Mouse (Mus musculus) adrenal gland, postnatal 14 days (tissue): Measurements from ENCODE around the gene Kif1b. TPM values are rescaled to one million over a fixed set of nuclear protein-coding genes. Genes with fewer than 3 reads are reported as not detected.

Experiments
- DNase-seq: peaks from one replicate; pipeline ENCODE4 v3.0.0; 2021; ENCODE audit warnings: mixed read lengths
- total RNA-seq: library from RNA; stranded (reverse); gene quantifications from 2 replicates; pipeline ENCODE4 v1.2.3, GENCODE M21; 2021

Gene Kif1b
- total RNA-seq, 1 experiment from 2014 or later, result 132 TPM

DNA sequence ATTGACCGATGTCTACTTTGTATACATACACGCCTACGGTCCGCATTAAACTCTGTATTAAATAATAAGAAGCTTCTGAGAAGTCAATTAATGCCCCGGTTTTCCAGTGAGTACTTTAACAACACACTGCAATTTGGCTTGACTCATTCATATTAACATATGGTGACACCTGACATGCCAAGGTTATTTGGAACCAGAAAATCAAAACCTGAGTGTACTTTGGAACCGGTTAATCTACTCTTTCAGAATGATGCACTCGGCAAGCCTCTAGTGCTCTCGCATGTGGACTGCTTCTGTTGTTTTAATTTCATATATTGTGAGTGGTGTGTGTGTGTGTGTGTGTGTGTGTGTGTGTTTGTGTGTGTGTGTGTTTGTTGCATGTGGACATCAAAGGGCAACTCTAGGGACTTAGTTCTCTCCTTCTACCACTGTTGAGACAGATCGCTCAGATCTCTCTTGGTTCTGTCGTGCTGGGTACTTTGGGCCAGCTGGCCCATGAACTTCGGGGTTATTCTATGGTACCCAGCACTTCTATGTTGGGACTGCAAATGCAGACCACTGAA, 6.9 kb upstream of the Kif1b start:
- no peak for DNase-seq

DNA sequence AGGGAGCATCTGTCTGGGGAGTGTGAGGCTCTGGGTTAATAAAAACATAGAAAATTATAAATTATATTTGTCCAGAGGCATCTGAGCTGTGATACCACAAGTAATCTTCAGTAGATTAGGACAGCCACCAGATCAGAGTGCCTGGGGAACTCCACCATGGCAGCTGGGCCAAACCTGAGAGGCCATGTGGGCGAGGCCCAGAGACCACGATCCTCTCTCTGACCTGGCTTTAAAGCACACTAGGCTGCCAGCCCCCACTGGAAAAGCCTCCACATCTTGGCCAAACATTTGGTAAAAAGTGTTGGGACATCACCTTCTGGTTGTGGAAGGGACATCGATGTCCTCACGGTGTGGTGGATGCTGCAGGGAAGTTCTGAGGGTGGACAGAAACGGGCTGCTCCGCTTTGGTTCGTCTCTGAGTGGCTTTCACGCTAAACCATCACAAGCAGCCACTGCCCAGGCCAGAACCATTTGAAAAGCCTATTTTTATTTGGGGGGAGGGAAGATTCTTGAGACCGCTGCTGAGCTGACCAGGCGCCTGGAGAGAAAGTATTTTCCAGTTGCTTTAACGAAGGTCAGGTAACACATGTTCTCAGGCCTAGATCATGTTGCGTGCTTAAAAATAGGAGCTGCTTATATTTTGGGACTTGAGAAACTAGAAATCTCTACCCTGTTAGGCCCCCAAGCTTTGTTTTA, 6.2 kb upstream of the Kif1b start:
- no peak for DNase-seq

DNA sequence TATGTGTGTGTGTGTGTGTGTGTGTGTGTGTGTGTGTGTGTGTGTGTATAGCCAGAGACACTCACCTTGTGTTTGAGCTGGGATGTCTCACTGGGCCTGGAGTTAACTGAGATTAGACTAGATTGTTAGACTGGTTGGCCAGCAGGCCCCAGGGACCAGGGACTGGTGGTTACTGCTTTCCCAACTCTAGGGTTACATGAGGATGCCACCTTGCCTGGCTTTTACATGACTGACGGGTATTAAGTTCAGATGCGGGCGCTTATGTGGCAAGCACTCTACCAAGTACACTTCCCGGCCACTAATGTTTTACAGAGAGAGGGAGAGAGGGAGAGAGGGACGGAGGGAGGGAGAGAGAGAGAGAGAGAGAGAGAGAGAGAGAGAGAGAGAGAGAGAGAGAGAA, 4.5 kb upstream of the Kif1b start:
- no peak for DNase-seq

DNA sequence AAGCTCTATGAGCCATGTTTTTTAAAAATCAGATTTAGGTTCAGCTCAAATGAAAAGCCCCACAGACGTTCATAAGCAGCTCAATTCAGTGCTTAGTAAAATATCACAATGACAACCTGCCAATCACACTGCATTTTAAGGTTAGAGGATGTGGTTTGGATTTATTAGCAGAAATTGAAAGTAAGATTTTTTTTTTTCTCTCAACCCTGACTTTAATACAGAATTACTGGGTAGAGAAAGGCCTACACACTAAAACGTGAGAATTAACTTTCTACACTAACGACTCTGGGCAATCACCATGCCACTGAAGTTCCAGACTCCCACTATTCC, 963 bp upstream of the Kif1b start:
- DNase-seq, result no peak

DNA sequence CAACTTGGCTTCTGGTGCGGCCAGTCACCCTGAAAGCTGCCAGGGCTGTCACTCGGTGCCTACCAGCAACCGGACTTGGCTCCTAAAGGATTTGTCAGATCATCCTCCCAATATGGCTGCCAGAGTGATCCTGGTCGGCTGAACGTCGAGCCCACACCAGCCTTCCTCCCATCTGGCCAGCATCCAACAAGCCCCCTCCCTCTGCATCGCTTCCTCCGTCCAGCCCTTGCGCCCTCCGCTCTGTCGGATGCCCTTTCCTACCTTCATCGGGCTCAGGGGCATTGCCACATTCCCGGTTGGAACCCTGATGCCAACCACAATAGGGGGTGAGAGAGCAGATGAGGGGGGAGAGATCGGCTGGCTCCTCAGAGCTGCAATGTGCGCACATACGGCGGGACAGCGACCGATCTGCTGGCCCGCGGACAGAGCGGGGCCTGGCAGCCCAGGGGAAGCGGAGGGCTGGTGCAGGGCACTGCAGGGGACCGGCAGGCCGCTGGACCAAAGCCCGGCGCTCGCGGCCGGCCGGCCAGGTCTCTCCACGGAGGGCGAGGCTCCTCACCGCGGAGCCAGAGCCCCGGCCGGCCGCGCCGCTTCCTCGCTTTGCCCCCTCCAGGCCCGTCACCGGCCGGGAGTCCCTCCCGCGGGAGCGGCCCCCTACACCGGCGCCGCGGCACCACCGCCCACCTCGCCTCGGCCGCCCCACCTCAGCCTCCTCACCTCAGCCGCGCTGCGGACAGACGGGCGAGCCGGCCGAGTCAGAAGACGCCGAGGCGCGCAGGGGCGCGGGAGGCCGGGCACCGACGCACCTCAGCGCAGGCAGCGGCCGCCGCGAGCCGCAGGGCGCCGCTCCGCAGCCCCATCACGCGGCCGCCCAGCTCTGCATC, 539 bp downstream of the Kif1b start:
- peak; percentile 95 for DNase-seq

DNA sequence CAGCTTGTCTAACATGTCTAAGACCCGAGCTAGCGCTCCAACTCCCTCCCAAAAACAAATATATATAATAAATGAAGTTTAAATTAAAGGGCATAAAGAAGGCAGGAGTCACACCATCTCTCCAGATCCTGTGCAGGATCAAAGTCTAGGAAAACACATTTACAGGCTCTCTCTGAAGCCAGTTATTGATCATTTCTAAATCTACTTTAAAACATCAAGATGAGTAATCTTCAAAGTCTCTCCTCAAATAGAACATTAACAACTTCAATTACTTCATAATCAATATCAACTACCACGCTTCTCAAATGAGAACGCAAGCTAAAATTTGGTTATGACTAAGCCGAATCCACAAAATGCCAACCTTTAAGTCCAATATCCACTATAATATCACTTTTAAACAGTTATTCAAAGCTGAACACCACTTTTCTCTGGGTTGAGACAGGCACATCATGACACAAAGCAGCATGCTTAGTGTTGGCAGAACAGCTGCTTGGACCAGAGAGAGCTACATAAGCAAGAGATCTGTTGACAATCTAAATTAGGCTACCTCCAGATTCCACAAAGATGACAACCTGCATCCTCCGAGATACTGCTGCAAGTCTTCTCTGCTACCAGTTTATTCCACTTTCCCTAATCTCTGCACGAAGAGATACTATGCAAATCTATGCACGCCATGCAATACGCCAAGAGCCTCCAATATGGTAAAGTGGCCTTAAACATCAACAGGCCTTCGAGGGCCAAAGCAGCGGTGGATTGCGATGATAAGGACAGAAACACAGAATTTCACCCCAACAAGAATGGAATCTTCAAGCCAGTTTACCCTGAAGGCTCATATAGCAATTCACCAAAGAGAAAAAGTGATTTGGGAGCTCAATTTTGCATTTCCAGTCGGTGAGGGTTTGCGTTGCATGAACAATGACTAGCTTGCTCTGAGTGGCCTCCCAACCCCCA, 1.5 kb downstream of the Kif1b start:
- DNase-seq, result peak; percentile 22

DNA sequence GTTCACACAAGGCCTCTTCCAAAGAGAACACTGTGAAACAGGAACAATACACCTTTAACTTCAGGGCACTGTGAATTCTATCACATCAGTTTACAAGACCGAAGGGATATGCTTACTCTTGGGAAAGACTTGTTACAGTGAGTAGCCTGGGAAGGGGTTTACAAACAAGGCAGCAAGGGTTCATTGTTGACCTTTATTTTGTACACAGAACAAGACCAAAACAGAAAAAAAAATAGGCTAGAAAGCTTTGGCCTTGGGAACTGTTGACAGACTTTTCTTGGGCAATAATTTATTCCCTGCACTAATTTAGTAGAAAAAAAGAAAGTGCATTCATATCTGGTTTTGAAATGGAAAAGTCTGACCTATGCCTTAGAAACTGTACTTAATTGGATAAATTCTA, 3.0 kb downstream of the Kif1b start:
- no peak for DNase-seq

DNA sequence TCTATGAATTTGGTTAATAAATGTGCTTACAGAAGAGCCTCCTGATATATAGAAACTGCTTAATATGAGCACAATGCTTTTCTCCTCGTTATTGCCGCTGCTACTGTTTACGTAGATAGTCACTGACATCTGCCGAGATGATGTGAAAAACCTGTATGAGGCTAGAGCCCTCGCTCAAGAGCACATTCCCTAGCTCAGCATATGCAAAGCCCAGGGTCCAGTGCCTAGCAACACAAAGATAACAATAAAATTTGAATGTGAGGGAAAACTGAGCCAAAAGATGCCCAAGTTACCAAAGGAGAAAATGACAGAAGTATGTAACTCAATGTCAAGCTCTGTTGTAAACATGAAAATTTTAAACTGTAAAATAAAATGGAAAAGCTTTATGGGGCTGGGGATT, 4.0 kb downstream of the Kif1b start:
- no peak for DNase-seq

DNA sequence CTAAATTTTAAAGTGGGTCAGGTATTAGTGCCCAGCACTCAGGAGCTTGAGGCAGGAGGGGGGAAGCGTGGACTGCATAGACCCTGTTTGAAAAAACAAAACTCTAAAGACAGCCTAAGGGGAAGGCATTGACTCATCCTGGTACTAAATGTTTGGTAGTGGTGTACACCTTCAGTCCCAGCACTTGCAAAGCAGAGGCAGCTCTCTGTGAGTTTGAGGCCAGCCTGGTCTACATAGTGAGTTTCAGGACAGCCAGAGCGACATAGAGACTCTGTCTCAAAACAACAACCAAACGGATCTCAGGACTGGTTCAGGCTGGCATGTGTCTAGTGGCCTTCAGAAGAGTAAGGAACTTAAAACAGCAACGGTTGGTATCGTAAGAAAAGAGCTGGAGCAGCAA, 4.7 kb downstream of the Kif1b start:
- no peak for DNase-seq

DNA sequence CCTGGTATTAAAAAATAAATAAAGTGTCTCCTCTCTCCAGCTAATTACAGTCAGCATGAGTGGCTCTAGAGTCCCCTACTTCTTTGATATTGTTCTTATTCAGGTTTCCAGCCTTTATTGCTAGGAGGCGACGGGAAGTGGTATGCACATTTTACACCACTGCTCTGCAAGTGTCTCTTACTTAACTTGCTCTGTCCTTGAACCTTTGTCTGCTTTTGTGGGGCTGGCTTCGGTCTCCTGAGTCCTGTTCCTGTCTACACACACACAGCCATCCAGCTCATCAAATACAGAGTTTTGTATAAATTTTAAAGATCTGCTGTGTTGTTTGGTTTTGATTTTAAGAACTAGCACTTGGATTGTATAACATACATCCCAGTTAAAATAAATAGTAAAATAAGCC, 5.4 kb downstream of the Kif1b start:
- DNase-seq, result peak; percentile 26

DNA sequence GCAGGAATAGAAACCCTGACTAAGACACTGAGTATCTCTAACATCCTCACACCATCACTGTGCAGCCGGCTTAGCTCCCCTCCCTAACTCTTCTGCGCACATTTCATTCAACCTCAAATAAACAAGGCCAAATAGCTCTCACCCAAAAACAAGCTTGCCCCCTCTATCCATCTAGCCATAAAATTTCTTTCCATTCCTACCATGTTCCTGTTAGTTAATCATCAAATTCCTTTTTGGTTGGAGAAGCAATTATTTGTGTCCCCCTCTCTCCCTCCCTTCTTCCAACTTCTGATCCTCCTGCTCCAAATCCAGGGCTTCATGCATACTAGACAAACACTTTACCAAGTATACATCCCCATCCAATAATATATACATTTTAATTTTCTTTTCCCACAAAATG, 11.0 kb downstream of the Kif1b start:
- no peak for DNase-seq

DNA sequence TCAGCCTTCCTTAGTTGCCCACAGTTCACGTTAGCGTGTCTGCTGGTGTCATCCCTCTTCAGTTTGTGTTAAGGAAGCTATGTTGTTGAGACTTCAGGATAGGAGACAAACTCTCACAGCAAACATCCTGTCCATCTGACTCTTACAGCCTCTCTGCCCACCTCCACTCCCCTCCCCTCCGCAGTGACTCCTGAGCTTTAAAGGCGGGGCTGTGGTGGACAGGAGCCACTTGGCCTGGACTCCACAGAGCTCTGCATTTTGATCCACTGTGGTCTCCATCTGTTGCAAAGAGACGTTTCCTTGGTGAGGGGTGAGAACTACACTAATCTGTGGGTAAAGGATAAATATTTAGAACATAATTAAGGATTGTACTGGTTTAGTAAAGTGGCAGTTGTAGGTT, 14.5 kb downstream of the Kif1b start:
- no peak for DNase-seq

DNA sequence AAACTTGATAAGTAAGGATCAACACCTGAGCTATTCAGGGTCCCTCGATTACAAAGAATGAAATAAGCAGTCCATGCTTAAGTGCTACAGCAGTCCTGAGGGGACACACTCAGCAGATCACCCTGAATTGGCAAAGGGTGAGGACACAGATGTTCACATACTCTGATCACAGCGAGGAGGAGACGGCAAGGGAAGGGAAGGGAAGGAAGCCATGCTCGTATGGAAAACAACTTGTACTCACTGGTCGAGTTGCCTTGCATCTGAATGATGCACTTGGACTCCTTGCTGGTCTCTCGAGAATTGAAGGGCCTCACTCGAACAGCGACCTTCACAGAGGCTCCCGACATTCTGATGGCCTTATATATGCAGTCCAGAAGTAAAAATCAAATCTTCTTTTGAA, 16.4 kb downstream of the Kif1b start:
- DNase-seq, result peak; percentile 32

DNA sequence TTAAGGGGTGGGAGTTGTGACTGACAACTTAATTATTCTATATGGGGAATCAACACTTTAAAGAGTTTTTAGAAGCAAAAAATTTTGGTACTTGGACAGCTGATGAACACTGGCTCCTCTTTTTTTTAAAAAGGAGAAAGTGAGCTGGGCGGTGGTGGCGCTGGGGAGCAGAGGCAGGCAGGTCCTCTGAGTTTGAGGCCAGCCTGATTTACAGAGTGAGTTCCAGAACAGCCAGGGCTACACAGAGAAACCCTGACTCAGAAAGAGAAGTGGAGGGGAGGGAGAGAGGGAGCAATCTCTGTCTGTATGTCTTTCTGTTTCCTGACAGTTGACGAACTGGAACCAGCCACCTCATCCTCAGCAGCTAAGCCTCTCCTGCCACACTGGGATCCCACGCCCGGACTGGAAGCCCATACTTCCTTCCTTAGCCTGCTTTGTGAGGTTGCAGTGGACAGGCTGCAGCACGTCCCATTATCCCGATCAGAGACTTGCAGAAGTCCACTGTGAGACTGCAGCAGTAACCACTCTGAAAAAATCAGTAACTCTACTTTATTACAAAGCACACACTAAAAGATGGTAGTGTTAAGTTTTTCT, 17.2 kb downstream of the Kif1b start:
- DNase-seq, result peak; percentile 20

DNA sequence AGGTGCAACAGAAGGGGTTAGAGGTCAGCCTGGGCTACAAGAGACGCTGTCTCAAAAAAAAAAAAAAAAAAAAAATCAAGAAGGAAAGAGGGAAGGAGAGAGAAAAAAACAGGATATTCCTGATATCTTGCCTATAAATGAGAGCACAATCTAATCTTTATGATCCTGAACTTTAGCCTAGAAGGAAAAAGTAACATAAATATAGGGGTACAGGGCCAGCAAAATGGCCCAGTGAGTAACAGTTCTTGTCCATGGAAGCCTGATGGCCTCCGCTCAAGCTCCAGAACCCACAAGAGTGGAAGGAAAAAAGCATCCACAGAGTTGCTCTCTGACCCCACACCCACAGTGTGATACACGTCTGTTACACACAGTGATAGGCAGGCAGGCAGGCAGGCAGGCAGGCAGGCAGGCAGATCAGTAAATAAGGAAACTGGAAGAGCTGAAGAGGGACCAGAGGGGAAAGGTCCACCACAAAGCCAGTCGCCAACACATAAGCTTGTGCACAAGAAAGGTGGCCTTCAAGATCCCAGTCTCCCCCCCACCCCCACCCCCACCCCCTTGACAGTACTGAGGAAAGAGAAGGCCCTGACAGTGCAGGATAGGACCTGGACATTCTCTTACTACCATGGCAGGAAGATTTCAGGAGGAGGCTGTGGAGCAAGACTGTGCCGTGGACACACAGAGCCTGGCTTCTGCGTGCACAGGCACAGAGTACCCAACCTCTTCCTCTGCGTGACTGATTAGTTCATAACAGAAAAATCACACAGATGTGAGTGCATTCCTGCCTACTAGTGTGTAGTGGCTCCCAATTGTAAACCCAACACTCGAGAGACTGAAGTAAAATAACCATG, 21.0 kb downstream of the Kif1b start:
- no peak for DNase-seq

DNA sequence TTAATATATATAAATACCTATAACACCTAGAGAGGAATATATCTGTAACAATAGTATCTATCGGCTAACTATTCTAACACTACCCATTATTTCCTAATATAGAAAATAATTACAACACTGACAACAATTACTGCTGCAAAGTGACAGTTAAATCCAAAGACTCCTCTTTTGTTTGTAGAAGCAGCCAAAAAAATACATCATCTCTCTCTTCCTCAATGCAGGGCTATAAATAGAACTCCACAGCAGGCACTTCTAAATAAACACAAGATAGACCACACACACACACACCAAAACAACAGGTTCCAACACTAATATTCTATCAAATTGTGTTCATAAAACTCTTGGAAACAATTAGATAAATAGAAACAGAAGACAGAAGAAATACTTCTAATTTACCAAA, 21.8 kb downstream of the Kif1b start:
- DNase-seq, result no peak

DNA sequence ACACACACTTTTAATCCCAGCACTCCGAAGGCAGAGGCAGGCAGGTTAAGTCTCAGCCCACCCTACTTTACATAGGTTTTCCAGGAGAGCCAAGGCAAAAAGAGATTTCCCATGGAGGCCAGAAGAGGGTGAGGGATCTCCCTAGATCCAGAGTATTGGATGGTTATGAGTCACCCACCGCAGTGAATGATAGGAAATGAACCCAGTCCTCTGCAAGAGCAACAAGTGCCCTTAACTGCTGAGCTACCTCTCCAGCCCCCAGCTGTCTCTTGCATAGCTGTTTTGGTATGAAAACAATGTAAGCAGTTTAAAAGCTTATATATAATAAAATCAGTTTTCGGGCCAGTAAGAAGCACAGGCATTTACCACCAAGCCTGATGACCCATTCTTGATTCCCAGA, 24.5 kb downstream of the Kif1b start:
- DNase-seq, result no peak

DNA sequence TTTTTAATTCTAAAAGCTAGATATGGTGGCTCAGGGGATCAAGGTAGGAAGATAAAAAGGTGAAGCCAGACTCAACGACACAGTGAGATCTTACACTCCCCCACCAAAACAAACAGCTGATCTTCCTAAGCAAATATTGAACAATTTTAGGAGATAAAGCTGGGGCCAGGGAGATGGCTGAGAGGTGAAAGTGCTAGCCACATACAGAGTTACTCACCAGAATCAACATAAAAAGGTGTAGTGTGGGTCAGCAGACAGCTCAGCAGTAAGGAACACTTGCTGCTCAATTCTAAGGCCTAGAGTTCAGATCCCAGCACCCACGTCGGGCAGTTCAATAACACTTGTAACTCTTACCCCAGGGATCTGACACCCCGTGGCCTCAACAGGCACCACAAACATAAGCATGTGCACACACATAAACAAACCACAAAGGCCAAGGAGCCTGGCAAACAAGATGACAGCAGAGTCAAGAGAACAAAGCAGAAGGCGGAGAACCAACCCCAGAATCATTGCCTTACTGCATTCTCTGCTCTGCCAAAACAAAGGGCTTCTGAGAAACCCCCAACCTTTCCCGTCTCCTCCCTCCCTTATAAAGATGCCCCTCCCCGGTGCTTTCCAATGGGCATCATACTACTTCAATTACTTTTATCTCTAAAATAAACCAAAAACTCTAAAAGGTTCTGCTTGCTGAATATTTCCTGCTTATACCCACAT, 25.3 kb downstream of the Kif1b start:
- DNase-seq, result no peak

DNA sequence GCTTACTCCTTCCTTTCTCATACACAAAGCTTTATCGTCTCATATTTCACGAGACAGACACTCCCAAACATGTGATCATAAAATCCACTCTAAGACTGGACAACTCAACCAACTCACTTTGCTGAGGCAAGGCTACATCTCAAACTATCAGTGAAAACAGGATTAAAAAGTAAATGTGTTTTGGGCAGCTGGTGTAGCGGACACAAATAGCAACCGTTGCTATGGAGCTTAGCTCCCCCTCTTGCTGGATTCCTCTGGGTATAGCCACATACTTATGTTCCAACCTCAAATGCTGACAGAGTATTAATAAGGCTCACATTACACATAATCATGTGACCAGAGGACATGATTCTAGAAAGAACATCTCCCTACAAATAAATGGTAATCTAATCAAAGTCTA, 29.9 kb downstream of the Kif1b start:
- DNase-seq, result peak; percentile 21

DNA sequence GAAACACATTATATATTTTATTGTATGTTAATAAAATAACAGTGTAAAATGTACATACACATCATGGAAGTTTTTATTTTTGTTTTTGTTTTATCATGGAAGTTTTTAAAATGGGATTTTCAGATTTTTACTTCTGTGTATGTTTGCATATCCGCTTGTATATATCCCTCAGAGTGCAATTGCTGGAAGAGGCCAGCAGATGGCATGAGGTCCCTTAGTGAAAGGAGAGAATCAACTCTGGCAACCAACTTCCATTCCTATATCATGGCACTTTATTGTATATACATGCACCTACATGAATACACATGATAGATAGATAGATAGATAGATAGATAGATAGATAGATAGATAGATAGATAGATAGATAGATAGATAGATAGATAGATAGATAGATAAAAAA, 34.4 kb downstream of the Kif1b start:
- peak; percentile 48 for DNase-seq
